Mouse (Mus musculus): ENCODE measurements around the gene Slc4a11. TPM values are rescaled to one million over a fixed set of nuclear protein-coding genes. Genes with fewer than 3 reads are reported as not detected.

Slc4a11 gene
- total RNA-seq, 2 experiments from 2014 or later: 0.23 to 0.57 TPM

DNA sequence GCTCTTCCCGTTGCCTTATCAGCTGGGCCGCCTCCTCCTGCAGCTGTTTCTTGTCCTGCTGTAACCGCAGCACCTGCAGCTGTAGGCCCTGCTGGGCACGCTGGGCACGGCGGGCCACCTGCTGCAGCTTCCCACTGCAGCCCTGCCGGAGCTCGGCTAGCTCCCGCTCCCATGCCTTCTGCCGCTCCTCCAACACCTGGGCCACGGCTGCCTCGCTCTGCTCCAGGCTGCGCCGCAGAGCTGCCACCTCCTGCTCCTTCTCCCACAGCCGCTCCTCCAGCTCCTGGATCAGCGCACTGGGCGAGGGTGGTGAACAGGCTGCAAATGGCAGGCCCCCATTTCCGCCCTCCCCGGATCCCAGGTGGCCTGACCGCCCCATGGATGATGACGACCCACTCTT, 61.5 kb downstream of the Slc4a11 start:
- DNase-seq (ENCODE audit: extremely low spot score in 1 of 2, low spot score in 1 of 2): no peak

DNA sequence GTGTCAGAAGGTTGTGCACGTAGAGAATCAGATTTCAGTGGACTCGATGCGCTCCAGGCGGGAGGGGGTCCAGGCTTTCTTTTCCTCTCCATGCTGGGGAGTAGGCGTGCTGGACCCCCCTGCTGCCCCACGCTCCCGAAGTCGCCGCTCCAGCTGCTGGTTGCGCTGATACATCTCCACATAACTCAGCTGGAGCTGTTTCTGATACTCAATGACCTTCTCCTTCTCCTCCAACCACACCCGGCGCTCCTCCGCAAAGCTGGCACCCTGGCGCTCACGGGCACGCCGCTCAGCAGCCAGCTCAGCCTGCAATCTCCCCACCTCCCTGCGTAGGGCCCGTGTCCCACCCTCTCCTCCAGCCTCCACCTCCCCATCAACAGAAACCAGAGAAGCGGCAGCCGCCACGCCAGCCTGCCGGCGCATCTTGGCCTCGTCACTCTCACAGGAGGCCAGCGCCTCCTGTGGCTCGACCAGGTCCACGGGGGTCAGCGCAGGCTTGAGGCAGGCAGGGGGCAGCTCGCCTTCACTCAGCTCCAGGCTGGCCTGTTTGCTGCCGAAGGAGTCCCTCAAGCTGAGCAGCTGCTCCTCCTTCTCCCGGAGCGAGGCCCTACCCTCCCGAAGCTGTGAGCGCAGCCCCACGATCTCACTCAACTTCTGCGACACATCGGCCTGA, 62.4 kb downstream of the Slc4a11 start:
- DNase-seq (ENCODE audit: extremely low spot score in 1 of 2, low spot score in 1 of 2): no peak

Other genes with a start within 250 kb of the Slc4a11 start
- gene Ptpra, start 247.2 kb downstream of the Slc4a11 start, total RNA-seq (2021): 100 to 1,000 TPM; 322 to 337 TPM
- 10 to 100 TPM; 89.4 to 97.0 TPM for gene Mrps26, start 133.8 kb downstream of the Slc4a11 start, total RNA-seq (2021)
- not detected for gene Oxt, start 121.3 kb downstream of the Slc4a11 start, total RNA-seq (2021)
- 1 to 10 TPM; 1.5 to 2.1 TPM for gene Avp, start 115.0 kb downstream of the Slc4a11 start, total RNA-seq (2021)
- gene Fastkd5, start 67.5 kb downstream of the Slc4a11 start, total RNA-seq (2021): 1 to 10 TPM; 7.9 to 9.1 TPM
- 1 to 10 TPM; 9.2 to 9.7 TPM for gene Ubox5, start 67.5 kb downstream of the Slc4a11 start, total RNA-seq (2021)
- 100 to 1,000 TPM; 159 to 163 TPM for gene Lzts3, start 54.7 kb downstream of the Slc4a11 start, total RNA-seq (2021)
- gene Ddrgk1, start 32.9 kb downstream of the Slc4a11 start, total RNA-seq (2021): 10 to 100 TPM; 84.1 to 88.1 TPM
- gene Itpa, start 29.9 kb downstream of the Slc4a11 start, total RNA-seq (2021): 10 to 100 TPM; 34.8 to 41.4 TPM
- 10 to 100 TPM; 72.2 to 80.0 TPM for gene 4930402H24Rik, start 208.9 kb upstream of the Slc4a11 start, total RNA-seq (2021)
- 100 to 1,000 TPM; 114 to 121 TPM for gene Atrn, start 209.0 kb upstream of the Slc4a11 start, total RNA-seq (2021)